Mouse (Mus musculus) liver, adult 2 months (tissue): Measurements from ENCODE around the gene Mrpl45.

Experiments
- CTCF ChIP-seq: fragments of 200-500 bp; IDR thresholded peaks from 2 replicates; pipeline ENCODE4 v1.5.1; 2011; ENCODE audit warnings: low read depth, low read length, control low read depth
- POLR2A ChIP-seq: fragments of 200-500 bp; IDR thresholded peaks from 2 replicates; pipeline ENCODE4 v1.6.1; 2011; ENCODE audit warnings: low read length, control low read depth; ENCODE audit not compliant: insufficient read depth; ENCODE audit errors: extremely low read depth

DNA sequence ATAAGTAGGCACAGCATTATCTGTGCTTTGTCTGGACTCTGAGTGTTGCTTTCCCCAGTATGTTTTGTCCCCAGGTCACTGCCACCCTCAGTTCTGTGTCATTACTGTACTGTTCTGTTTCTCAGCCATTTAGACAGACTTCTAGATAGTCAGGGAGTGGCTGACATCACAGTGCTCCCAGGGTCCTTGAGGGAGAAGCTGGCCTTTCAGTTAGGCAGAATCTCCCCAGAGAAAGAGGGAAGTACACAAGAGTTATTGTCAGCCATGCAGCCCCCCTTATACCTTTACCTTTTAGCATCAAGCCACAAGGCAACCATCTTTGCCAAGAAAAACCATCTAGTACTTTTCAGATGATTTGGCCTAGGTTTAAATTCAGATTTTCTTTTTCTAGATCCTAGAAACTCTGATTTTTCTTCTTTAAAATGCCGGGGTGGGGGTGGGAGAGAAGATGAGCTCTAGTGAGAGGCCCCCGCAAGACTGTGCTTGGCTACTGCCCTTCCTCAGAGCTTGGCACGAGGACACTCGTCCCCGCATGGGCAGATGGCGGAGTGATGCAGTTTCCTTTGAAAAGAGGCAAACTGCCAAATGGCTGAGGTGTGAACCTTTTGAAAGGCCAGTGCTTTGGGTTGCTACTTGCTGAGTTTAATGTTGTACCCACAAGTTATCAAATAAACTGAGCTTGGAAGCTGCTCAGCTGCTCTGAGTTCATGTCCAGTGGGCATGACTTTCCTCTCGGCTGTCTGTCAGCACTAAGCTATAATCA lies 55.0 kb downstream of the Mrpl45 start:
- TF ChIP-seq CTCF (no peak), POLR2A (no peak)
